Mouse (Mus musculus) E14TG2a.4 (cell line): Measurements from ENCODE around the gene Zic1.
A peak's percentile ranks its signal among the peaks of the same experiment; 100 is the strongest.

Experiments used
- H3K27me3 ChIP-seq: 2 replicates; pipeline ENCODE4 v1.6.1; 2014; ENCODE audit warnings: low read length, control low read depth; ENCODE audit not compliant: insufficient read depth
- H3K36me3 ChIP-seq: 2 replicates; pipeline ENCODE4 v1.6.1; 2014; ENCODE audit warnings: low read length, control low read depth; ENCODE audit not compliant: insufficient read depth
- H3K4me1 ChIP-seq: replicated peaks from 2 replicates; pipeline ENCODE4 v1.6.1; 2014; ENCODE audit warnings: low read depth, low read length, control low read depth
- H3K4me3 ChIP-seq: replicated peaks from 2 replicates; pipeline ENCODE4 v1.5.1; 2014; ENCODE audit warnings: mild to moderate bottlenecking, low read length
- H3K9me3 ChIP-seq: 2 replicates; pipeline ENCODE4 v1.6.1; 2014; ENCODE audit warnings: low read length, control low read depth
- CTCF ChIP-seq: conservative IDR thresholded peaks from 2 replicates; pipeline ENCODE4 v1.5.1; 2014; ENCODE audit warnings: low read length
- NANOG ChIP-seq: IDR thresholded peaks from 2 replicates; pipeline ENCODE4 v1.6.1; 2014; ENCODE audit warnings: borderline replicate concordance, low read length, mixed read lengths
- POU5F1 ChIP-seq: IDR thresholded peaks from 2 replicates; pipeline ENCODE4 v1.6.1; 2014; ENCODE audit warnings: low read length, borderline replicate concordance

The Zic1 gene

DNA sequence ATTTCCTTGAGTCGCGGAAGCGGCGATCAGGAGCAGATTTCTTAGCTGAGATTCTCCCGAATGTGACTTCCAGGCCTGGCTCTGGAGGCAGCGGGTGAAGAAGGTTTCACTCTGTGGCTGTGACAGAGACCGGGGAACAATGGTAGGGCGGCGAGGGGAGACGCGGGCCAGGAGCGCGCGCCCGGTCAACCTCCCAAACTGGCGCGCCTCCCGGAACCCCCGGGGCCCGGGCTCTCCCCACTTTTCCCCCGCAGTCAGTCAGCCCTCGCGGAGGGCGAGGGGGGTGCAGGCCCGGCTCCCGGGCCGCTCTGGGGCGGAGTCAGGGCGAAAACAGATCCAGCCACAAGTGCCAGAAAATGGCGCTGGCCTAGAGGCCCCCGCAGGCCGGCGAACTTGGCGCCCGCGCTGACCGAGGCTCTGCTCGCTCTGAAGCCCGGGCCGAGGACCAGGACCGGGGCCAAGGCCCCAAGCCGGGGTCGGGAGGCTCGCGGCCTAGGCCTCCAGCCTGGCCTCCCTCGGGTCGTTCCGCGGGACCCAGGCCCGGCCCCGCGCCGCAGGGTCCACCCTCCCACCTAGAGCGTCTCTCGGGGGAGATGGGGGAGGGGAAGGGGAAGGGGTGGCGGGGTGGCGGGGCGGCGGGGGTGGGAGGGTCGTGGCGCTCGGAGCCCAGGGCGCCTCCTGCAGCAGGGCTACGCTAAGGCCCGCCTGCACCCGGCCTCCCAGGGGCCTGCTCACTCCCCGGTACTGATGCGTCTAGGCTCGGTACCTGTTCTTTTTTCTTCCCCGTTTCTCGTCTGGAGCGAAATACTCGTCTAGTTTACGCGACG is 15.9 kb upstream of the Zic1 start:
- peaks cover 24% of the 10 kb centered on the region for H3K9me3 ChIP-seq
- peaks cover 44% of the 10 kb centered on the region for H3K4me1 ChIP-seq
- no peak for TF ChIP-seq CTCF
- peaks cover 97% of the 10 kb centered on the region for H3K27me3 ChIP-seq
- no peaks in the 10 kb centered on the region for H3K36me3 ChIP-seq
- H3K4me3 ChIP-seq = peak overlapping the region; percentile 75

DNA sequence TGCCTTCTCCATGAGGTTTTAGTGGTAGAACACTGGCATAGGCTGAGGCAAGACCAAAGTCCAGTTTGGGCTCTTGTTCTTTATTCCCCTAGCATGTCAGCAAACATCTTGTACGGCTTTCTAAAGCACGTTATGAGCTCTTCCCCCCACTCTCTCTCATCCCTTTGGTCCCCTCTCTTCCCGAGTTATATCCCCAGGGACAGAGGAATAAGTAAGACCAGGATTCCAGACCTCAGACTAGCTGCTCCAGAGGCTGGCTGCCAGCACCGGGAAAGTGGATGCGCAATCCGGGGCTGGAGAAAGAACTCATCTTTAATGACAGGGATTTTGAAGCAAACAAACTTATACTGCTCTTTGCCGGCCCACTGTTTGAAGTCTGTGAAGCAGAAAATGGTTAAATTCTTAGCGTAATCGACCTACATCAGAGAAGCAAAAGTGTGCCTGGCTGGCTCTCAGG is 14.9 kb upstream of the Zic1 start:
- Histone ChIP-seq H3K27me3 (peaks cover 97% of the 10 kb centered on the region), H3K4me3 (no peak overlapping the region), H3K4me1 (peaks cover 44% of the 10 kb centered on the region), H3K9me3 (peaks cover 14% of the 10 kb centered on the region), H3K36me3 (no peaks in the 10 kb centered on the region)
- no peak for TF ChIP-seq POU5F1

DNA sequence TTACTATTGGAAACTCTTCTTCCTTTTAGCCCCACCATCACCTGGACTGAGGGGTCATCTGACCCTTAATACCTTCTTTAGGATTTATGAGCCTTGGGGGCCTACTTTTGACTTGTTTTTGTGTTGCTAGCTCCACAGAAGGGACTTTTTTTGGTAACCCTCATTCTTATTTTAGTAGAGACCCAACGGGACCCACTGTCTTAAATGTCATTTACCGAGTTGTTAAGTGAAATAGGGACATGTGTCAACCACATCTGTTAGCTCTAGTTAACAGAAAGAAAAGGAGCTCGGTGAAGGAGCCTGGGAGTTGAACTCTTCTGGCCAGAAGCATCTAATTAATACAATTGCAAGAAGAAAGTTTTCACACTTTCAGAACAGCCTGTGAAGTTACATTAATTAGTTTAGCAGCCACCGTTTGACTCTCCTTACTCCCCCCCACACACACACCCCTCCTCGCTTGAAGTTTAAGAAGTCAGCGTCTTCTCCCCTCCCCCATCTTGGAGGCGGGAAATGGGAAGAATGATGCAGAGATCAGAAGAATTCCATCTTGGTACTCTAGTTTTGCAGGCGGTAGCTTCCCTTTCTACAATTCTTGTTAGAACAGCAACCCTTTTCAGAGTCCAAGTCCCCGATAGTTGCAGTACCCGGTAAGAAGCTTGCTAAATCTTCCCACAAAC is 14.3 kb upstream of the Zic1 start:
- Histone ChIP-seq H3K9me3 (peaks cover 8% of the 10 kb centered on the region), H3K4me3 (no peak overlapping the region), H3K4me1 (peaks cover 44% of the 10 kb centered on the region), H3K36me3 (no peaks in the 10 kb centered on the region), H3K27me3 (peaks cover 96% of the 10 kb centered on the region)
- no peak for TF ChIP-seq CTCF
- no peak for TF ChIP-seq NANOG
- TF ChIP-seq POU5F1 = no peak

DNA sequence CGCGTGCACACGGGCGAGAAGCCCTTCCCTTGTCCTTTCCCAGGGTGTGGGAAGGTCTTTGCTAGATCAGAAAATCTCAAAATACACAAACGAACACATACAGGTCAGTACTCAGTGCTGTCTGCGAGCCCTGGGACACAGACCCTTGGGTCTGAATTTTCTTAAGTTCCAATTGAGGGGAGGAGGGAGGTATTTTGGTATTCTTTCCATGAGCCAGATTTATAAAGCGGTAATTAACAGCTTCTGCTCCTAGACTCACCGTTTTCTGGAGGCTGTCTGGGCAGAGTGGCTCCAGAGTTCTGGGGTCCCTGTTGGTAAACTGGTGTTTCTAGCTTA is 13.7 kb upstream of the Zic1 start:
- H3K27me3 ChIP-seq = peaks cover 96% of the 10 kb centered on the region
- H3K4me1 ChIP-seq = peaks cover 44% of the 10 kb centered on the region
- no peak for TF ChIP-seq POU5F1
- no peak for TF ChIP-seq NANOG
- no peak for TF ChIP-seq CTCF
- H3K36me3 ChIP-seq = no peaks in the 10 kb centered on the region
- H3K9me3 ChIP-seq = peaks cover 3% of the 10 kb centered on the region; the same call in 1 of the 2 replicates
- no peak overlapping the region for H3K4me3 ChIP-seq

- no peak for TF ChIP-seq POU5F1
- no peak for TF ChIP-seq NANOG
- TF ChIP-seq CTCF = no peak
Observed at GRCm38 (mm10) chr9:91378411-91379299, 13.0 kb upstream of the Zic1 start.

GRCm38 (mm10) chr9:91377873-91378150 is 12.2 kb upstream of the Zic1 start:
- Histone ChIP-seq H3K9me3 (0 out of 2 replicates have a peak, but pooled peaks cover 3% of the 10 kb centered on the region), H3K4me3 (no peak overlapping the region), H3K4me1 (peaks cover 33% of the 10 kb centered on the region), H3K27me3 (peaks cover 91% of the 10 kb centered on the region), H3K36me3 (no peaks in the 10 kb centered on the region)
- TF ChIP-seq CTCF (no peak), POU5F1 (no peak), NANOG (no peak)

More at GRCm38 (mm10) chr9:91378411-91379299, 13.0 kb upstream of the Zic1 start:
- Histone ChIP-seq H3K36me3 (no peaks in the 10 kb centered on the region), H3K27me3 (peaks cover 96% of the 10 kb centered on the region), H3K4me1 (peaks cover 37% of the 10 kb centered on the region), H3K9me3 (0 out of 2 replicates have a peak, but pooled peaks cover 3% of the 10 kb centered on the region), H3K4me3 (peak overlapping the region; percentile 45)

GRCm38 (mm10) chr9:91377036-91377872 is 11.6 kb upstream of the Zic1 start:
- peaks cover 29% of the 10 kb centered on the region for H3K4me1 ChIP-seq
- no peak overlapping the region for H3K4me3 ChIP-seq
- H3K36me3 ChIP-seq = no peaks in the 10 kb centered on the region
- H3K9me3 ChIP-seq = 0 out of 2 replicates have a peak, but pooled peaks cover 3% of the 10 kb centered on the region
- peaks cover 91% of the 10 kb centered on the region for H3K27me3 ChIP-seq
- TF ChIP-seq CTCF (no peak), POU5F1 (no peak), NANOG (no peak)

DNA sequence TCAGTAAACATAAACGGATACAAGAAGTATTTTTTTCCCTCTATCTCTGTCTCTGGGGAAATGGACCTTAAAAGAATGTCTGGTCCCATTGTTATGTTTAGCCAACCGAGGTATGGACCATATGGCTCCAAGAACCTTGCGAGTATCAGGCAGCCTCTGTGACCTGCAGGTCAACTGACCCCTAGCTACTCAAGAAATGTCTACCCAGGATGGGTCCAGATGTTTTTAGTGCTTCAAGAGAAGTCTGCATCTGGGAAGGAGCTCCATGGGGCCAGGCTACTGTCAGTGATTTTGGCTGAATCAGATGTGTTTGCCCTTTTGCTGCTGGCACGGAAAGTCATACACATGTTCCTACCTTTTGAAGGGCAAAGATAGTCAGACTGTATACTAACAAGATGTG is 9.1 kb upstream of the Zic1 start:
- TF ChIP-seq NANOG (no peak), POU5F1 (no peak), CTCF (no peak)
- peaks cover 27% of the 10 kb centered on the region for H3K4me1 ChIP-seq
- no peak overlapping the region for H3K4me3 ChIP-seq
- H3K36me3 ChIP-seq = no peaks in the 10 kb centered on the region
- peaks cover 92% of the 10 kb centered on the region for H3K27me3 ChIP-seq
- 0 out of 2 replicates have a peak, but pooled peaks cover 3% of the 10 kb centered on the region for H3K9me3 ChIP-seq
